ENCODE assay signal across 8 mouse cellular contexts in genomic region chr17:26009540-26009939, GRCm38 (mm10). TPM values are rescaled to one million over a fixed set of nuclear protein-coding genes. Genes with fewer than 3 reads are reported as not detected.
DNase-seq lines count a peak whose midpoint lies in the region; ATAC-seq lines count a peak whose summit lies in the region.

No protein-coding gene starts in this region.

- no peaks in the 10 kb centered on the region for H3K27me3 ChIP-seq in forebrain, embryonic 16.5 days (replicated peaks; ENCODE audit: control insufficient read depth, insufficient read depth, low read length)
- no peaks in the 10 kb centered on the region for H3K27me3 ChIP-seq in lung, embryonic 16.5 days (ENCODE audit: control insufficient read depth, insufficient read depth, low read depth, low read length)

- no peak overlapping the region for H3K9ac ChIP-seq in forebrain, embryonic 16.5 days (replicated peaks; ENCODE audit: low read depth, low read length)
- H3K9ac ChIP-seq in lung, embryonic 16.5 days (ENCODE audit: low read length) = no peak overlapping the region

- peaks cover 14% of the 10 kb centered on the region for H3K36me3 ChIP-seq in forebrain, embryonic 16.5 days (ENCODE audit: control insufficient read depth, insufficient read depth)
- peaks cover 10% of the 10 kb centered on the region for H3K36me3 ChIP-seq in lung, embryonic 16.5 days (ENCODE audit: control insufficient read depth, insufficient read depth, low read length)

- no peak overlapping the region for H3K4me3 ChIP-seq in forebrain, embryonic 16.5 days (replicated peaks; ENCODE audit: low read length)
- no peak overlapping the region for H3K4me3 ChIP-seq in lung, embryonic 16.5 days (ENCODE audit: low read length)

- no peaks in the 10 kb centered on the region for H3K9me3 ChIP-seq in forebrain, embryonic 16.5 days (ENCODE audit: control insufficient read depth, low read length)
- H3K9me3 ChIP-seq in lung, embryonic 16.5 days (ENCODE audit: control insufficient read depth, low read length) = no peaks in the 10 kb centered on the region

- DNase-seq in MEL-GATA-1-ER (ENCODE audit: extremely low read depth, low read depth) = peak; percentile 63
- peak; percentile 75 for DNase-seq in cerebellum, adult 11-12 months
- peak; percentile 87 for DNase-seq in layer of hippocampus, adult 9-10 months (ENCODE audit: low spot score)
- peak; percentile 66 for DNase-seq in retina, adult 2 months (ENCODE audit: low read depth, low spot score)
- DNase-seq in thymus, postnatal 36 days = peak; percentile 53 to 64

- no peak overlapping the region for H3K4me2 ChIP-seq in forebrain, embryonic 16.5 days (ENCODE audit: low read length)
- no peak overlapping the region for H3K4me2 ChIP-seq in lung, embryonic 16.5 days (ENCODE audit: low read depth, low read length)

- no peaks in the 10 kb centered on the region; the same call in 1 of the 2 replicates for H3K4me1 ChIP-seq in forebrain, embryonic 16.5 days (replicated peaks; ENCODE audit: control insufficient read depth, insufficient read depth, low read length)
- H3K4me1 ChIP-seq in lung, embryonic 16.5 days (replicated peaks; ENCODE audit: control insufficient read depth, insufficient read depth, low read length) = no peaks in the 10 kb centered on the region; the same call in 1 of the 2 replicates

- no peak overlapping the region; the same call in 1 of the 2 replicates for H3K27ac ChIP-seq in forebrain, embryonic 16.5 days (ENCODE audit: low read length)
- H3K27ac ChIP-seq in lung, embryonic 16.5 days (ENCODE audit: low read length) = peak overlapping the region; percentile 69; the same call in 1 of the 2 replicates

- ATAC-seq in forebrain, embryonic 16.5 days = peak; percentile 92
- ATAC-seq in hematopoietic stem cell, adult 5-6 weeks (replicated peaks in 1 of 2; ENCODE audit: insufficient read depth in 1 of 2, low FRiP score in 2 of 2, low TSS enrichment in 1 of 2, low read depth in 1 of 2, poor library complexity in 2 of 2, severe bottlenecking in 2 of 2) = peak; percentile 57 to 70; a peak in 3 of 4 replicates
- ATAC-seq in lung, embryonic 16.5 days (ENCODE audit: low read depth) = peak; percentile 72

- 30% methylated on average over 4 of the region's 4 CpGs for WGBS in forebrain, embryonic 16.5 days
- 21% methylated on average over 4 of the region's 4 CpGs for WGBS in lung, embryonic 16.5 days

RNA-seq across cellular contexts. Expression of gene Capn15, which starts 23.9 kb away (rescaled TPM):
- 16.5 and 23.3 TPM in 2 replicates for polyA plus RNA-seq in forebrain, embryonic 16.5 days (2015; fragmentation: Nextera tagmentation; extraction: Ambion mirVana)
- 3.3 and 8.1 TPM in 2 replicates for total RNA-seq in hematopoietic stem cell, adult 5-6 weeks (2017)
- polyA plus RNA-seq in lung, embryonic 16.5 days (2015; fragmentation: Nextera tagmentation; extraction: Ambion mirVana) = 21.1 TPM in 2 replicates

RNA-seq across cellular contexts. Expression of gene A930017K11Rik, which starts 57.2 kb away (rescaled TPM):
- polyA plus RNA-seq in forebrain, embryonic 16.5 days (2015; fragmentation: Nextera tagmentation; extraction: Ambion mirVana) = 0.21 TPM in 1 of 2 replicates, not detected in the other
- total RNA-seq in hematopoietic stem cell, adult 5-6 weeks (2017) = not detected in 2 replicates
- 0.08 and 0.16 TPM in 2 replicates for polyA plus RNA-seq in lung, embryonic 16.5 days (2015; fragmentation: Nextera tagmentation; extraction: Ambion mirVana)

RNA-seq across cellular contexts. Expression of gene Rab11fip3, which starts 59.8 kb away (rescaled TPM):
- 34.6 and 39.9 TPM in 2 replicates for polyA plus RNA-seq in forebrain, embryonic 16.5 days (2015; fragmentation: Nextera tagmentation; extraction: Ambion mirVana)
- 4.7 and 6.5 TPM in 2 replicates for total RNA-seq in hematopoietic stem cell, adult 5-6 weeks (2017)
- polyA plus RNA-seq in lung, embryonic 16.5 days (2015; fragmentation: Nextera tagmentation; extraction: Ambion mirVana) = 6.5 and 6.7 TPM in 2 replicates
